Comparison of ENCODE assay signal across 12 mouse cellular contexts in the genomic region with DNA sequence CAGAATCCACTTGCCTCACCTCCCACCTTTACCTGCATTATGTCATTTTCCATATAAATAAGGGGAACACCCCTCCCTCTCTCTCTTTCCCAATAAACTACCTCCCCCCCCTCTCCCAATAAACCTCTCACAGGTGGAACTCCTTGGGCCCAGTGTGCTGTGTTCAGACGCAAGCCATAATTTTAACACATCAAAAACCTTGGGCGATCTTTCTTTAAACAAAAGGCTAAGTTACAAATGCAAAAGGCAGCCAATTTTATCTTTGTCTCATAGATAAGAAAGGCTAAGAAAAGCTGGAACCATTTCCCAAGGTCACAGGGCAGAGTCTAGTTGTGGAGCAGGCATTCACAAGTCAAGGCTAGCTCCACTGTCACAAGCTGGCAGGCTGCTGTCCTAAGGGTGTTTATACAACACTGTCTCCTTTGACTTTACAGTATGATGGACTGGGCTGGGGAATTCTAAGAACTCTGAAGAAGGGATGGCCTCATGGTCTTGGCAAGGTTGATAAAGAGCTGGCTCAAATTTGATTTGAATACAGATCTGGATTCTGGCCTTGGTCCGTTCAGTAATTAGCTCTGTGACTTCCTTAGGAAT.
DNase-seq lines count a peak whose midpoint lies in the region; ATAC-seq and TF ChIP-seq lines count a peak whose summit lies in the region.
"Had no signal": no experiment of that assay in that cellular context is flagged by ENCODE, and none has a peak within 500 bp of the region (broad histone marks: within the 10 kb centered on the region; RNA-seq: fewer than 3 reads in every experiment).

No protein-coding gene starts in this region.

- no peak for TF ChIP-seq EP300 in stomach, postnatal 0 days (optimal IDR thresholded peaks at IDR 0.05)

- no peak overlapping the region for H3K4me2 ChIP-seq in heart, embryonic 11.5 days
- H3K4me2 ChIP-seq in intestine, embryonic 15.5 days (replicated peaks): no peak overlapping the region
- no peak overlapping the region for H3K4me2 ChIP-seq in stomach, postnatal 0 days (replicated peaks; ENCODE audit: low read depth)
- H3K4me2 ChIP-seq: limb, embryonic 15.5 days had no signal

- H3K4me1 ChIP-seq in heart, embryonic 11.5 days (ENCODE audit: control insufficient read depth, insufficient read depth, low read length): no peaks in the 10 kb centered on the region
- H3K4me1 ChIP-seq in intestine, embryonic 15.5 days (replicated peaks): no peaks in the 10 kb centered on the region
- H3K4me1 ChIP-seq in stomach, postnatal 0 days (replicated peaks; ENCODE audit: control insufficient read depth, insufficient read depth): no peaks in the 10 kb centered on the region
- H3K4me1 ChIP-seq: limb, embryonic 15.5 days had no signal

- TF ChIP-seq CTCF in stomach, postnatal 0 days (IDR thresholded peaks at IDR 0.05; ENCODE audit: low read depth): no peak

- no peaks in the 10 kb centered on the region for H3K27me3 ChIP-seq in heart, embryonic 11.5 days (ENCODE audit: control insufficient read depth, insufficient read depth, low read length)
- no peaks in the 10 kb centered on the region for H3K27me3 ChIP-seq in intestine, embryonic 15.5 days (replicated peaks)
- no peaks in the 10 kb centered on the region for H3K27me3 ChIP-seq in stomach, postnatal 0 days (ENCODE audit: control insufficient read depth, insufficient read depth, low read length)
- H3K27me3 ChIP-seq: limb, embryonic 15.5 days had no signal

- no peak for ATAC-seq in heart, embryonic 11.5 days (replicated peaks; ENCODE audit: insufficient number of reproducible peaks, low FRiP score, low TSS enrichment)
- peak; percentile 50 for ATAC-seq in intestine, embryonic 15.5 days
- no peak for ATAC-seq in stomach, postnatal 0 days (ENCODE audit: low FRiP score, low TSS enrichment)
- no peak for ATAC-seq in frontal cortex, adult (ENCODE audit: low TSS enrichment)

- H3K9me3 ChIP-seq in heart, embryonic 11.5 days (replicated peaks; ENCODE audit: control insufficient read depth, low read length): no peaks in the 10 kb centered on the region
- H3K9me3 ChIP-seq in intestine, embryonic 15.5 days: no peaks in the 10 kb centered on the region
- no peaks in the 10 kb centered on the region for H3K9me3 ChIP-seq in stomach, postnatal 0 days (ENCODE audit: control insufficient read depth, low read length)
- H3K9me3 ChIP-seq: limb, embryonic 15.5 days had no signal

- no peak overlapping the region for H3K9ac ChIP-seq in heart, embryonic 11.5 days (ENCODE audit: low read depth, low read length)
- H3K9ac ChIP-seq in intestine, embryonic 15.5 days: no peak overlapping the region
- no peak overlapping the region for H3K9ac ChIP-seq in stomach, postnatal 0 days (ENCODE audit: low read length)
- H3K9ac ChIP-seq: limb, embryonic 15.5 days had no signal

- H3K27ac ChIP-seq in heart, embryonic 11.5 days (ENCODE audit: low read depth, low read length): no peak overlapping the region
- no peak overlapping the region for H3K27ac ChIP-seq in intestine, embryonic 15.5 days
- no peak overlapping the region for H3K27ac ChIP-seq in stomach, postnatal 0 days (replicated peaks)
- H3K27ac ChIP-seq: limb, embryonic 15.5 days had no signal

- peak; percentile 79 for DNase-seq in heart, adult 11 months
- peak; percentile 29 for DNase-seq in ovary, postnatal 36 days (ENCODE audit: low spot score)
- no peak for DNase-seq in ovary, postnatal 10 days (ENCODE audit: low spot score)
- DNase-seq in frontal cortex, adult 2 months (ENCODE audit: extremely low spot score in 1 of 2, low spot score in 1 of 2): no peak
- no peak for DNase-seq in stomach, postnatal 0 days (ENCODE audit: low spot score)
- DNase-seq: cerebellum, adult 18-20 months; heart, postnatal 4 days had no signal

- no peaks in the 10 kb centered on the region for H3K36me3 ChIP-seq in heart, embryonic 11.5 days (ENCODE audit: control insufficient read depth, insufficient read depth, low read length)
- no peaks in the 10 kb centered on the region for H3K36me3 ChIP-seq in intestine, embryonic 15.5 days
- no peaks in the 10 kb centered on the region for H3K36me3 ChIP-seq in stomach, postnatal 0 days (ENCODE audit: control insufficient read depth, insufficient read depth, low read length)
- H3K36me3 ChIP-seq: limb, embryonic 15.5 days had no signal

- 69% methylated on average over 3 of the region's 3 CpGs for WGBS in heart, embryonic 11.5 days (ENCODE audit: insufficient replicate concordance)
- WGBS in intestine, embryonic 15.5 days: 53% methylated on average over 3 of the region's 3 CpGs
- 27% methylated on average over 3 of the region's 3 CpGs for WGBS in stomach, postnatal 0 days

- no peak overlapping the region for H3K4me3 ChIP-seq in heart, embryonic 11.5 days (ENCODE audit: low read depth, low read length)
- no peak overlapping the region for H3K4me3 ChIP-seq in intestine, embryonic 15.5 days (replicated peaks)
- no peak overlapping the region for H3K4me3 ChIP-seq in stomach, postnatal 0 days (ENCODE audit: low read depth, low read length)
- H3K4me3 ChIP-seq: erythroblast, embryonic 14.5 days; limb, embryonic 15.5 days had no signal

Comparison
In these comparisons a context has a peak if more than half of its experiments do, and no peak if none do; other contexts are left out.
1. DNase-seq: peak in heart, adult 11 months (single experiment) and ovary, postnatal 36 days (single experiment); none in ovary, postnatal 10 days (single experiment), frontal cortex, adult 2 months (0 of 2) and stomach, postnatal 0 days (single experiment).